Mouse (Mus musculus) gonadal fat pad, adult 2 months (tissue): ENCODE measurements around the gene Mgat2. TPM values are rescaled to one million over a fixed set of nuclear protein-coding genes. Genes with fewer than 3 reads are reported as not detected.

Source experiments
- DNase-seq: peaks from one replicate; pipeline ENCODE4 v3.0.0-alpha.2; 2012; ENCODE audit warnings: low read depth
- polyA plus RNA-seq: library from polyadenylated mRNA; depleted of rRNA; stranded (reverse); fragments of >200 nt; gene quantifications from 2 replicates; pipeline ENCODE4 v1.2.3, GENCODE M21; 2012

Mgat2 gene
- polyA plus RNA-seq, 1 experiment: 25.2 TPM

DNA sequence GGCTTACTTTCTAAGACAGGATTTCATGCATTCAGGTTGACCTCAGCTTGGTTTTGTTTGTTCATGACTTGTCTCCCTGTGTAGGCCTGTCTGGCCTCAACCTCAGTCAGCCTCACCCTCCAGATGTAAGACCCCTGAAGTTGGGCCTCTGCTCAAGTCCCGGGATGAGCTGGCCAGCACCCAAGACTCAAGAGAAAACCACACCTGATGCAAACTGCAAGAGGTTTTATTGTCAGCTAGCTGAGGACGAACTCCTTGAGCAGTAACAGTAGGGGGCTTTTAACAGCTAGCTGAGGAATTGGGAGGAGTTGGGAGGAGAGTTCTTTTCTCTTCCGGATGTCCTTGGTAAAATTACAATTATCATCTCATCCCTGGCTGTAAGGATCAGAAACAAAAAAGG lies 6.4 kb upstream of the Mgat2 start:
- no peak for DNase-seq

DNA sequence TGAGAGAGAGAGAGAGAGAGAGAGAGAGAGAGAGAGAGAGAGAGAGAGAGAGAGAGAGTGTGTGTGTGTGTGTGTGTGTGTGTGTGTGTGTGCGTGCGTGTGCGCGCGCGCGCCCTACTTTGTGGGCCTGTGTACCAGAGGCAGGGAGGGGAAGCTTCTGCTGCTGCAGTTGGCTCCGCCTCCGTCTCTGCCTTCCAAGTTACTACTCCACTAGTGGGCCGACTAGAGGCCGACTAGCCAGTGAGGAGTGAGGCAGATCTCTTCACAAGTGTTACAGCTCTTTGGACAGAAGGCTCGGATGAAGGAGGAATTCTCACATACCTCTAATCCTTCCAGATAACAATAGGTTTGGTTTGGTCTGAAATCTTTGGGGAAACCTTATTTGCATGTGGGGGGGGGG lies 4.6 kb upstream of the Mgat2 start:
- no peak for DNase-seq

DNA sequence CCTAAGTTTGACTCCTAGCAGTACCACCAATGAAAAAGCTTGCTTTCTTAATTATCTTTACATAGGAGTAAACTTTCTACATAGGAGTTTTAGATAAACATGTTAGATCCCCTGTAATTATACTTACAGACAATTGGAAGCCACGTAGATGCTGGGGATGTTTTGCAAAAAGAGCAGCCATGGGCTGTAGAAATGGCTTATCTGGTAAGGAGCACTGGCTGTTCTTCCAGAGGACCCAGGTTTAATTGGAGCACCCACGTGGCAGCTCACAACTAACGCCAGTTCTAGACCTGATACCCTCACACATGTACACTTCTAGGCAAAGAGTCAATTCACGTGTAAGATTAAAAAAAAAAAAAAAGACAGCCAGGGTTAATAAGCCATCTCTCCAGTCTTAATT lies 2.2 kb upstream of the Mgat2 start:
- DNase-seq: no peak

DNA sequence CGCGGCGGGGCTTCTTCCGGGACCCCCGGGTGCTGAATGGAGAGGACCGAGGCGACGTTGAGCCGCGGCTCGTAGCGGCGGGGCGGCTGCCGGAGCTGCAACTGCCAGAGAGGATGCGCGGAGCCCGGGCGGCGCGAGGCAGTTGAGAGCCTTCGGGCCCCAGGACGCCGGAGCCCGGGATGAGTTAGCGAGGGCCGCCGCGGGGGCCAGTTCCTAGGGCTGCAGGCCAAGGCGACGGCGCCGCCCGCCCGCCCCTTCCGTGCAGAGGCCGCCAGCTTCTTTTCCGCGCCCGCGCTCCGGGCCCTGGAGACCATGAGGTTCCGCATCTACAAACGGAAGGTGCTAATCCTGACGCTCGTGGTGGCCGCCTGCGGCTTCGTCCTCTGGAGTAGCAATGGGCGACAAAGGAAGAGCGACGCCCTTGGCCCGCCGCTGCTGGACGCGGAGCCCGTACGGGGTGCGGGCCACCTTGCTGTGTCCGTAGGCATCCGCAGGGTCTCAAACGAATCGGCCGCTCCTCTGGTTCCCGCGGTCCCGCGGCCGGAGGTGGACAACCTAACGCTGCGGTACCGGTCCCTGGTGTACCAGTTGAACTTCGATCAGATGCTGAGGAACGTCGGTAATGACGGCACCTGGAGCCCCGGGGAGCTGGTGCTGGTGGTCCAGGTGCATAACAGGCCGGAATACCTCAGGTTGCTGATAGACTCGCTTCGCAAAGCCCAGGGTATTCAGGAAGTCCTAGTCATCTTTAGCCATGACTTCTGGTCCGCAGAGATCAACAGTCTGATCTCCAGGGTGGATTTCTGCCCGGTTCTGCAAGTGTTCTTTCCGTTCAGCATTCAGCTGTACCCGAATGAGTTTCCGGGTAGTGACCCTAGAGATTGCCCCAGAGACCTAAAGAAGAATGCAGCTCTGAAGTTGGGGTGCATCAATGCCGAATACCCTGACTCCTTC lies 662 bp downstream of the Mgat2 start:
- DNase-seq: no peak

DNA sequence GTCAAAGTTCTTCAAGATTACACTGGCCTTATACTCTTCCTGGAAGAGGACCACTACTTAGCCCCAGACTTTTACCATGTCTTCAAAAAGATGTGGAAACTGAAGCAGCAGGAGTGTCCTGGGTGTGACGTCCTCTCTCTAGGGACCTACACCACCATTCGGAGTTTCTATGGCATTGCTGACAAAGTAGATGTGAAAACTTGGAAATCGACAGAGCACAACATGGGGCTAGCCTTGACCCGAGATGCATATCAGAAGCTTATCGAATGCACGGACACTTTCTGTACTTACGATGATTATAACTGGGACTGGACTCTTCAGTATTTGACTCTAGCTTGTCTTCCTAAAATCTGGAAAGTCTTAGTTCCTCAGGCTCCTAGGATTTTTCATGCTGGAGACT lies 1.4 kb downstream of the Mgat2 start:
- no peak for DNase-seq

- no peak for DNase-seq
Observed at GRCm38 (mm10) chr12:69186811-69187471, 3.0 kb downstream of the Mgat2 start.

- no peak for DNase-seq
Observed at GRCm38 (mm10) chr12:69190074-69190473, 6.1 kb downstream of the Mgat2 start.

- DNase-seq: no peak
Observed at GRCm38 (mm10) chr12:69190522-69190921, 6.6 kb downstream of the Mgat2 start.

GRCm38 (mm10) chr12:69191396-69191795 lies 7.4 kb downstream of the Mgat2 start:
- DNase-seq: no peak

DNA sequence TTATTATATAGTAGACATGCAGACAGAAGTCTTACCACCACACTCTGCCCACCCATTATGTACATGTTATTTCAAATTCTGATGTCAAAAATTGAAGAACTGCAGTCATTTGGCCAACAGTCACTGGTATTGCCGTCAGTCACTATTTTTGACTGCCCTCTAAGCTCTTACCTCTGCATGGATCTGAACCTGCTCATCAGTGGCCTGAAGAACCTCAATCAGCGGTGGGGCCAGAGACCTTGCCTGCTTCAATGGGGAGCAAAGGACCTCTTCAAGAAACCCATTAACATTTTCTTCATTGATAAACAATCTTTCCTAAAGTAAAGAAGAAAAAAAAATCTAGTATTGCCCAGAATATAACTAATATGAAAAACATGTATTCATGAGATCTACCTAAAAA lies 8.7 kb downstream of the Mgat2 start:
- DNase-seq: no peak

GRCm38 (mm10) chr12:69196444-69197377 lies 12.8 kb downstream of the Mgat2 start, which contains the start of gene Gm49383:
Gene Gm49383 (minus strand): TSS chr12:69197104.
- DNase-seq: no peak

DNA sequence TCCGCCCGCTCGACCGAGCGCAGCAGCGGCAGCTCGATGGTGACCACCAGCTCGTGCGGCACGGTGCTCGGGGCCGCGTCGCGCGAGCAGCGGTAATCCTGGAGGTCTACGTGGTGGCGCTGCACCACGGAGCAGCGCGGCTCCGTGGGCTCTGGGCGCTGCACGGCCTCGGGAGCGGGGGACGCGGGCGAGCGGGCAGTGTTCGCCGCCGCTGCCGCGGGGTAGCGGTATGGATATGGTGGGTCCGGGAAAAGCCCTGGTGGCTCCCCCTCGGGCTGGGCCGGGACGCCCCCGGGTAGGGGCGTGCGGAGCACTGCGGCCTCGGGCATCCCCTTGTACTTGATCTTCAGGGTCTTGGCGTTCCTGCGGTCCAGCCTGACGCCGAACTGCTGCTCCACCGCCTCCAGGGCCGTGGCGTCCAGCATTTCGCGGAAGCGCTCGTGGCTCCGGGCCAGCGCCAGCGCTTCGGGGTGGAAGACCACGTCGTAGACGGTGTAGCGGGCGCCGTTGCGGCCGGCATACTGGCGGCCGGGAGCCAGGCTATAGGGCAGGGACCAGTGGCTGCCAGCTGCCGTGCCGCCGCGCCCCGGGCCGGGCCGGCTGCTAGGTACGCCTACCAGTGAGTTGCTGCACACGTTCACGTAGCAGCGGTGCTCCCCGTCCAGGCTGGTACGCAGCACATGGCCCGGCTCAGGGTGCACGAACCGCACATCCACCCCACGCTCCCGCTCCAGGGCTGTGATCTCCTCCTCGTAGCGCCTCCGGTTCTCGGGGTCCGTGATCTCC lies 13.6 kb downstream of the Mgat2 start:
- no peak for DNase-seq

DNA sequence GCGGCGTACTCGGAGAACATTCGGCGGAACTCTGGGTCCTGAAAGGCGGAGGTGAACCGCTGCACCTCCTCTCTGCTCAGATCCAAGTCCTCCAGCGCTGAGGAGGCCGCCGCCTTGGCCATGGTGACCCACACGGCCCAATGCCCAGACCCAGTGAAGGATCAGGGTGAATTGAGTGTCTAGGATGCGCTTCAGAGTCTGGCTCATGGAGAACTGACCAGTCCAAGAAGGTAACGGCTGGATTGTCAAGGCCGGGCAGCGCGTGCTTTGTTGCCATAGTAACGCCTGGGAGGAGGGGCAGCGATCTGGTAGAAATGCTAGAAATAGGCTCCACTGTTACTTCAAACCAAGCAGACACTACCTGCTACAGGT lies 14.2 kb downstream of the Mgat2 start, which contains the start of gene Dnaaf2:
TSS of gene Dnaaf2 (minus strand) at position 266 of the 372 bp plus-strand sequence.
- no peak for DNase-seq

GRCm38 (mm10) chr12:69198985-69199384 lies 15.0 kb downstream of the Mgat2 start:
- DNase-seq: no peak

GRCm38 (mm10) chr12:69204052-69204833 lies 20.3 kb downstream of the Mgat2 start, which contains the start of gene Gm49384:
Gene Gm49384 (minus strand): TSS chr12:69204267.
- no peak for DNase-seq

DNA sequence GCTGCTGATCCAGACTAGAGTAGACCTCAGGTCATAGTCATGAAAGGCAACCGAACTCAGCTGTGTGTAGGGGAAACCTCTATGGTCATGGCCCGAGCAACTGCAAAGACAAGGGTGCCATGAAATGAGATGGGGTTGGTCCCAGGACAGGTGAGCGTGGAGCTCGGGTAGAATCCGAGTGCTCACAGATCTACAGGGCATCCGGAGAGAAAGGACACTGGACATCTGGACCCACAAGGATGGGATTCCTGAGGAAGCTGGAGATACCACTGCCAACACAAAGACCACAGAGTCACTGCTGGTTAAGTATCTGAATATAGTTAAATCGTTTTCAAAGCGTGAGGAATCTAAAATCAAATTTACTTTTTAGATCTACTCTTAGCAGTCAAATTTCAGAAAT lies 23.4 kb downstream of the Mgat2 start:
- no peak for DNase-seq

DNA sequence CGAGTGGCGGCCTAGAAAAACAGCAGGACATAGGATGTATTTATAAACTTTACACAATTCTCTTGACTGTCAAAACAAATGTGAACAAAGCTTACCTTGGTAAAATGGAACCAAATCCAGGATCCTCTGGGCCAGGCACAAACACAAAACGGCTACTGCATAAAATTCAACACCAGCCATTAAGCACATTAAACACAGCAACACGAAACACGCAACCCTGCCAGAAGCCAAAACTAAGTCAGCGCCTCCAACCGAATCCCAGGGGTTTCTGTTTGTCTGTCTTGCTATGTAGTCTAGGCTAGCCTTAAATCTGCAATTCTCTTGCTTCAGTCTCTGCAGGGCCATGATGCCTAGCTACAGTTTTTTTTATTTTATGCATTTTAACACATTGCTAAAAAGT lies 24.0 kb downstream of the Mgat2 start:
- no peak for DNase-seq

GRCm38 (mm10) chr12:69208520-69208919 lies 24.6 kb downstream of the Mgat2 start:
- DNase-seq: no peak

- no peak for DNase-seq
Observed at GRCm38 (mm10) chr12:69210056-69210979, 26.4 kb downstream of the Mgat2 start.
